Comparison of ENCODE assay signal across 10 mouse cellular contexts in the genomic region with DNA sequence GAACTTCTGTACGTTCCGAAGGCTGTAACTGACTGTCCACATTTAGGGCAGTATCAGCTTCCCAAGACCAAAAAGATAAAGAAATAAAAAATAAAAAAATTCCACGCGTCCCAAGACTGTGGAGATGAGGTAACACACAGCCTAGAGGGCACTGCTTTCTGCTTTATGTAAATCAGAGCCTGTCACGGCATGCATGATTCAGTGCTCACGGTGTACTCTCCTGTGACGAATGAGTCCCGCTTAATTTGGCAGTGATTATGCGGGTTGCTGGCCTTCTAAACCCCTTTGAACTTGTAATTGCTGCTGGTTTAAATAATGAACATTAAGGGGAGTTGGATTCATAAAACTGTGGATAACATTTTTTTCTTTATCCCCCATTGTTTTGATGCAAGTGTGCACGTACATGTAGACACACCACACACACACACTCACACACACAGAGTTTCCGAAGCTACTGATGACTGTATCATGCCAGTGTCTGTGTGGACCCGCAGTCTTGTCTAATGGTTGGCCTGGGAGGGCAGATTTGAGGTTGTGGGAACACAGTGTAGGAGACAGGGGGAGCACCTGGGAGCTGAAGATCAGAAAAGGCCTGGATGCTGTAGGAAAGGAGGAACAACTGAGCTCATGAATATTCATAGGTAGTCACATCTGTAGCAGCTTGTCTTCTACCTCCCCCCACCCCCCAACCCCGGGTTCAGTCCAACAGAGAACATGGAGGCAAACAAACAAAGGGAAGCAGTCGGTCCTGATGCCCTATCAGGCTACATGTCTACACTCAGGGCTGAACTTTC.
DNase-seq lines count a peak whose midpoint lies in the region; ATAC-seq lines count a peak whose summit lies in the region.
"Had no signal": no experiment of that assay in that cellular context is flagged by ENCODE, and none has a peak within 500 bp of the region (broad histone marks: within the 10 kb centered on the region; RNA-seq: fewer than 3 reads in every experiment).

No protein-coding gene starts in this region.

- H3K4me2 ChIP-seq in hindbrain, embryonic 13.5 days = no peak overlapping the region
- H3K4me2 ChIP-seq in midbrain, embryonic 13.5 days (replicated peaks) = no peak overlapping the region; the same call in 1 of the 2 replicates
- H3K4me2 ChIP-seq: limb, embryonic 13.5 days had no signal

- ATAC-seq in hindbrain, embryonic 13.5 days (ENCODE audit: low FRiP score) = peak; percentile 82
- peak; percentile 91 for ATAC-seq in midbrain, embryonic 13.5 days
- no peak for ATAC-seq in granulocyte monocyte progenitor cell, adult 5-6 weeks (replicated peaks; ENCODE audit: poor library complexity, severe bottlenecking)
- ATAC-seq in cerebellum, adult (ENCODE audit: insufficient number of reproducible peaks, low FRiP score, low TSS enrichment) = no peak

- no peak overlapping the region for H3K9ac ChIP-seq in hindbrain, embryonic 13.5 days
- H3K9ac ChIP-seq in midbrain, embryonic 13.5 days (replicated peaks) = no peak overlapping the region
- H3K9ac ChIP-seq: limb, embryonic 13.5 days had no signal

- no peaks in the 10 kb centered on the region for H3K9me3 ChIP-seq in hindbrain, embryonic 13.5 days
- no peaks in the 10 kb centered on the region for H3K9me3 ChIP-seq in midbrain, embryonic 13.5 days
- H3K9me3 ChIP-seq: limb, embryonic 13.5 days had no signal

- no peaks in the 10 kb centered on the region for H3K27me3 ChIP-seq in hindbrain, embryonic 13.5 days
- no peaks in the 10 kb centered on the region for H3K27me3 ChIP-seq in midbrain, embryonic 13.5 days

- peaks cover 42% of the 10 kb centered on the region for H3K4me1 ChIP-seq in hindbrain, embryonic 13.5 days (replicated peaks)
- peaks cover 22% of the 10 kb centered on the region for H3K4me1 ChIP-seq in midbrain, embryonic 13.5 days (replicated peaks)

- peak overlapping the region; percentile 84 for H3K27ac ChIP-seq in hindbrain, embryonic 13.5 days
- peak overlapping the region; percentile 75 for H3K27ac ChIP-seq in midbrain, embryonic 13.5 days
- H3K27ac ChIP-seq: limb, embryonic 13.5 days had no signal

- H3K36me3 ChIP-seq in hindbrain, embryonic 13.5 days = no peaks in the 10 kb centered on the region
- no peaks in the 10 kb centered on the region for H3K36me3 ChIP-seq in midbrain, embryonic 13.5 days
- H3K36me3 ChIP-seq: limb, embryonic 13.5 days had no signal

- peak; percentile 68 for DNase-seq in ZHBTc4 (ENCODE audit: low read depth, low spot score)
- DNase-seq in embryo, embryonic 10.5 days (ENCODE audit: low spot score) = peak; percentile 55
- DNase-seq in spleen, postnatal 10 days (ENCODE audit: low spot score in 2 of 2) = no peak
- DNase-seq: cerebellum, adult 9-10 months; right cerebral cortex, postnatal 25 days had no signal

- WGBS in hindbrain, embryonic 13.5 days = 34% methylated on average over 14 of the region's 14 CpGs
- WGBS in midbrain, embryonic 13.5 days = 36% methylated on average over 14 of the region's 14 CpGs

- H3K4me3 ChIP-seq in hindbrain, embryonic 13.5 days = no peak overlapping the region
- H3K4me3 ChIP-seq in midbrain, embryonic 13.5 days (replicated peaks) = no peak overlapping the region
- H3K4me3 ChIP-seq: limb, embryonic 13.5 days had no signal

Comparison
In these comparisons a context has a peak if more than half of its experiments do, and no peak if none do; other contexts are left out.
1. DNase-seq: peak in ZHBTc4 (single experiment) and embryo, embryonic 10.5 days (single experiment); none in spleen, postnatal 10 days (0 of 2).
2. ATAC-seq: peak in hindbrain, embryonic 13.5 days (single experiment) and midbrain, embryonic 13.5 days (single experiment); none in granulocyte monocyte progenitor cell, adult 5-6 weeks (single experiment) and cerebellum, adult (single experiment).